Mouse (Mus musculus) liver, embryonic 12.5 days (tissue): Measurements from ENCODE around the gene Pga5. TPM values are rescaled to one million over a fixed set of nuclear protein-coding genes. Genes with fewer than 3 reads are reported as not detected.

ENCODE experiments used
- ATAC-seq: fragments of 200-750 bp; cut with Nextera tagmentation; 2 replicates; pipeline ENCODE4 v1.8.0; 2017; ENCODE audit warnings: moderate number of reproducible peaks, mild to moderate bottlenecking, moderate library complexity
- H3K27ac ChIP-seq: fragments of 300-500 bp; sonication (generic); 2 replicates; pipeline ENCODE4 v1.5.1; 2016; ENCODE audit warnings: mild to moderate bottlenecking
- H3K27me3 ChIP-seq: fragments of 300-500 bp; sonication (generic); replicated peaks from 2 replicates; pipeline ENCODE4 v1.6.1; 2016; ENCODE audit warnings: mild to moderate bottlenecking, moderate library complexity
- H3K36me3 ChIP-seq: fragments of 300-500 bp; sonication (generic); 2 replicates; pipeline ENCODE4 v1.6.1; 2016; ENCODE audit warnings: mild to moderate bottlenecking, moderate library complexity
- H3K4me1 ChIP-seq: fragments of 300-500 bp; sonication (generic); 2 replicates; pipeline ENCODE4 v1.6.1; 2016
- H3K4me2 ChIP-seq: fragments of 300-500 bp; sonication (generic); 2 replicates; pipeline ENCODE4 v1.6.1; 2016; ENCODE audit warnings: mild to moderate bottlenecking, moderate library complexity
- H3K4me3 ChIP-seq: fragments of 300-500 bp; sonication (generic); 2 replicates; pipeline ENCODE4 v1.5.1; 2016; ENCODE audit warnings: mild to moderate bottlenecking, moderate library complexity
- H3K9ac ChIP-seq: fragments of 300-500 bp; sonication (generic); 2 replicates; pipeline ENCODE4 v1.6.1; 2016; ENCODE audit warnings: mild to moderate bottlenecking, moderate library complexity
- H3K9me3 ChIP-seq: fragments of 300-500 bp; sonication (generic); replicated peaks from 2 replicates; pipeline ENCODE4 v1.6.1; 2016; ENCODE audit warnings: mild to moderate bottlenecking, moderate library complexity
- WGBS: fragments of 180-500 bp; shearing (Covaris S2); methylation state at CpG from one replicate; pipeline ENCODE4 v1.1.7; 2016; ENCODE audit not compliant: insufficient replicate concordance; 5-methylcytosine and 5-hydroxymethylcytosine counted together
- polyA plus RNA-seq: library from polyadenylated mRNA; unstranded; fragments of >200 nt; fragmentation: Nextera tagmentation; extraction: Ambion mirVana; gene quantifications from 2 replicates; pipeline ENCODE4 v1.2.1, GENCODE M21; 2016

Gene Pga5
- polyA plus RNA-seq, 1 experiment from 2014 or later: 0.08 TPM

- Histone ChIP-seq H3K27me3 (peaks cover 6% of the 10 kb centered on the region; the same call in 1 of the 2 replicates), H3K27ac (peak overlapping the region; percentile 42; the same call in 1 of the 2 replicates), H3K9ac (no peak overlapping the region), H3K4me3 (no peak overlapping the region), H3K4me2 (no peak overlapping the region), H3K36me3 (no peaks in the 10 kb centered on the region), H3K9me3 (no peaks in the 10 kb centered on the region), H3K4me1 (peaks cover 37% of the 10 kb centered on the region)
- no peak for ATAC-seq
- 65% methylated on average over 2 of the region's 2 CpGs for WGBS
Observed at GRCm38 (mm10) chr19:10685727-10686126, 7.9 kb upstream of the Pga5 start.

- Histone ChIP-seq H3K4me2 (no peak overlapping the region), H3K9ac (no peak overlapping the region), H3K9me3 (no peaks in the 10 kb centered on the region), H3K4me1 (peaks cover 30% of the 10 kb centered on the region), H3K36me3 (no peaks in the 10 kb centered on the region), H3K27ac (no peak overlapping the region), H3K4me3 (no peak overlapping the region), H3K27me3 (peaks cover 6% of the 10 kb centered on the region; the same call in 1 of the 2 replicates)
- WGBS: 81% methylated on average over 9 of the region's 9 CpGs
- ATAC-seq: no peak
Observed at GRCm38 (mm10) chr19:10685081-10685480, 7.2 kb upstream of the Pga5 start.

GRCm38 (mm10) chr19:10681571-10681970 is 3.7 kb upstream of the Pga5 start:
- WGBS: 57% methylated on average over 4 of the region's 4 CpGs

GRCm38 (mm10) chr19:10678772-10679067 is 849 bp upstream of the Pga5 start:
- Histone ChIP-seq H3K27ac (no peak overlapping the region), H3K4me1 (peaks cover 11% of the 10 kb centered on the region), H3K27me3 (peaks cover 15% of the 10 kb centered on the region), H3K9me3 (no peaks in the 10 kb centered on the region), H3K9ac (no peak overlapping the region), H3K4me3 (no peak overlapping the region), H3K36me3 (no peaks in the 10 kb centered on the region), H3K4me2 (no peak overlapping the region)
- WGBS: 70% methylated on average over 1 of the region's 1 CpGs
- ATAC-seq: no peak

More at GRCm38 (mm10) chr19:10681571-10681970, 3.7 kb upstream of the Pga5 start:
- ATAC-seq: no peak
- Histone ChIP-seq H3K4me3 (no peak overlapping the region), H3K27me3 (peaks cover 11% of the 10 kb centered on the region), H3K4me2 (no peak overlapping the region), H3K9me3 (no peaks in the 10 kb centered on the region), H3K36me3 (no peaks in the 10 kb centered on the region), H3K27ac (no peak overlapping the region), H3K4me1 (peaks cover 24% of the 10 kb centered on the region), H3K9ac (no peak overlapping the region)

GRCm38 (mm10) chr19:10676656-10677055 is 1.2 kb downstream of the Pga5 start:
- peaks cover 21% of the 10 kb centered on the region for H3K4me1 ChIP-seq
- no peaks in the 10 kb centered on the region for H3K9me3 ChIP-seq
- H3K9ac ChIP-seq: no peak overlapping the region
- H3K27me3 ChIP-seq: peaks cover 15% of the 10 kb centered on the region
- H3K4me2 ChIP-seq: no peak overlapping the region
- H3K4me3 ChIP-seq: no peak overlapping the region
- no peak overlapping the region for H3K27ac ChIP-seq
- WGBS: 77% methylated on average over 16 of the region's 16 CpGs
- no peaks in the 10 kb centered on the region for H3K36me3 ChIP-seq
- ATAC-seq: no peak

- no peaks in the 10 kb centered on the region for H3K36me3 ChIP-seq
- no peak for ATAC-seq
- H3K9ac ChIP-seq: no peak overlapping the region
- 70% methylated on average over 1 of the region's 1 CpGs for WGBS
- no peak overlapping the region for H3K4me2 ChIP-seq
- peaks cover 27% of the 10 kb centered on the region for H3K4me1 ChIP-seq
- peaks cover 30% of the 10 kb centered on the region for H3K27me3 ChIP-seq
- no peak overlapping the region for H3K4me3 ChIP-seq
- no peaks in the 10 kb centered on the region for H3K9me3 ChIP-seq
- no peak overlapping the region for H3K27ac ChIP-seq
Observed at GRCm38 (mm10) chr19:10673275-10673674, 4.6 kb downstream of the Pga5 start.

GRCm38 (mm10) chr19:10671854-10672417 is 5.9 kb downstream of the Pga5 start:
- Histone ChIP-seq H3K9me3 (no peaks in the 10 kb centered on the region), H3K4me2 (no peak overlapping the region), H3K4me3 (no peak overlapping the region), H3K9ac (no peak overlapping the region), H3K27me3 (peaks cover 32% of the 10 kb centered on the region), H3K36me3 (no peaks in the 10 kb centered on the region), H3K4me1 (peaks cover 17% of the 10 kb centered on the region), H3K27ac (no peak overlapping the region)
- WGBS: 64% methylated on average over 9 of the region's 9 CpGs
- ATAC-seq: no peak

- Histone ChIP-seq H3K9ac (no peak overlapping the region), H3K27me3 (peaks cover 26% of the 10 kb centered on the region; the same call in 1 of the 2 replicates), H3K36me3 (no peaks in the 10 kb centered on the region), H3K9me3 (no peaks in the 10 kb centered on the region), H3K4me3 (no peak overlapping the region), H3K4me2 (no peak overlapping the region), H3K27ac (no peak overlapping the region), H3K4me1 (peaks cover 17% of the 10 kb centered on the region)
- ATAC-seq: peak; percentile 57; the same call in 1 of the 2 replicates
- WGBS: 62% methylated on average over 4 of the region's 4 CpGs
Observed at GRCm38 (mm10) chr19:10671319-10671718, 6.6 kb downstream of the Pga5 start.

GRCm38 (mm10) chr19:10665499-10665898 is 12.4 kb downstream of the Pga5 start:
- Histone ChIP-seq H3K4me1 (peaks cover 50% of the 10 kb centered on the region), H3K9ac (no peak overlapping the region), H3K4me3 (no peak overlapping the region), H3K4me2 (no peak overlapping the region), H3K36me3 (no peaks in the 10 kb centered on the region), H3K27me3 (0 out of 2 replicates have a peak, but pooled peaks cover 17% of the 10 kb centered on the region), H3K9me3 (no peaks in the 10 kb centered on the region), H3K27ac (no peak overlapping the region)
- WGBS: 7% methylated on average over 2 of the region's 2 CpGs
- no peak for ATAC-seq

- Histone ChIP-seq H3K36me3 (no peaks in the 10 kb centered on the region), H3K4me3 (no peak overlapping the region), H3K27me3 (0 out of 2 replicates have a peak, but pooled peaks cover 14% of the 10 kb centered on the region), H3K9me3 (no peaks in the 10 kb centered on the region), H3K9ac (no peak overlapping the region), H3K27ac (no peak overlapping the region; the same call in 1 of the 2 replicates), H3K4me2 (no peak overlapping the region), H3K4me1 (peaks cover 54% of the 10 kb centered on the region)
- WGBS: 53% methylated on average over 3 of the region's 3 CpGs
- ATAC-seq: no peak
Observed at GRCm38 (mm10) chr19:10665093-10665492, 12.8 kb downstream of the Pga5 start.

- Histone ChIP-seq H3K36me3 (0 out of 2 replicates have a peak, but pooled peaks cover 8% of the 10 kb centered on the region), H3K27me3 (no peaks in the 10 kb centered on the region), H3K9ac (peak overlapping the region; percentile 36), H3K4me2 (peak overlapping the region; percentile 67), H3K9me3 (no peaks in the 10 kb centered on the region), H3K4me1 (peaks cover 77% of the 10 kb centered on the region), H3K4me3 (no peak overlapping the region), H3K27ac (peak overlapping the region; percentile 99)
- ATAC-seq: no peak
- 29% methylated on average over 3 of the region's 3 CpGs for WGBS
Observed at GRCm38 (mm10) chr19:10662665-10663064, 15.2 kb downstream of the Pga5 start.

GRCm38 (mm10) chr19:10661919-10662318 is 16.0 kb downstream of the Pga5 start:
- no peaks in the 10 kb centered on the region for H3K27me3 ChIP-seq
- H3K4me2 ChIP-seq: peak overlapping the region; percentile 67
- H3K4me3 ChIP-seq: peak overlapping the region; percentile 36
- no peaks in the 10 kb centered on the region for H3K9me3 ChIP-seq
- peak; percentile 67 for ATAC-seq
- 0 out of 2 replicates have a peak, but pooled peaks cover 8% of the 10 kb centered on the region for H3K36me3 ChIP-seq
- peak overlapping the region; percentile 99 for H3K27ac ChIP-seq
- H3K4me1 ChIP-seq: peaks cover 84% of the 10 kb centered on the region
- WGBS: 31% methylated on average over 2 of the region's 2 CpGs
- H3K9ac ChIP-seq: peak overlapping the region; percentile 62

- Histone ChIP-seq H3K4me2 (peak overlapping the region; percentile 67), H3K27ac (peak overlapping the region; percentile 99), H3K4me3 (peak overlapping the region; percentile 36), H3K27me3 (no peaks in the 10 kb centered on the region), H3K9ac (peak overlapping the region; percentile 62), H3K4me1 (peaks cover 90% of the 10 kb centered on the region), H3K36me3 (0 out of 2 replicates have a peak, but pooled peaks cover 8% of the 10 kb centered on the region), H3K9me3 (no peaks in the 10 kb centered on the region)
- ATAC-seq: peak; percentile 90
- WGBS: 18% methylated on average over 5 of the region's 5 CpGs
Observed at GRCm38 (mm10) chr19:10661373-10661772, 16.5 kb downstream of the Pga5 start.
